Mouse (Mus musculus) B cell, adult 62 days (primary cell): ENCODE results near the gene Olfr904. TPM values are rescaled to one million over a fixed set of nuclear protein-coding genes. Genes with fewer than 3 reads are reported as not detected.

Experiments used
- total RNA-seq: library from RNA; stranded (reverse); gene quantifications from 4 replicates; pipeline ENCODE4 v1.2.4, GENCODE M21; 2023

Gene Olfr904
- not detected in 4 replicates for total RNA-seq

DNA sequence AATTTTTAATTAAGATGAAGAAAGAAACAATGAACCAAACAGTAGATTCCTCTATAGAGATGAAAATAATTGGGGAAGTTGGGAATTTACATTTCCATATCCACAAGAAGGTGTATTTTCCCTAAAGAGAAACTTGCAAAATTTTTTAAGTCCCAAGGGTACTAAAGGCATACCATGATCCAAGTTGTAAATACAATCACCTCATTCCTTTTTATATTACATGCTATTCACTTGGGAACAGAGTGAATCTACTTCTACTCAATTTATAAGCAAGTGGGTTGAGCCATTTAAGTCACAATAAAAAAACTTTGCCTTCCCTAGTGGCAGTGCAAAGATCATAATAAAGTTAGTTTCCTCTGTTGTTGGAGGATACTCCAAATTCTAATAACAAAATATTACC, at the start of gene Olfr904:
TSS of gene Olfr904 (plus strand) at position 301 of the 400 bp plus-strand sequence.

DNA sequence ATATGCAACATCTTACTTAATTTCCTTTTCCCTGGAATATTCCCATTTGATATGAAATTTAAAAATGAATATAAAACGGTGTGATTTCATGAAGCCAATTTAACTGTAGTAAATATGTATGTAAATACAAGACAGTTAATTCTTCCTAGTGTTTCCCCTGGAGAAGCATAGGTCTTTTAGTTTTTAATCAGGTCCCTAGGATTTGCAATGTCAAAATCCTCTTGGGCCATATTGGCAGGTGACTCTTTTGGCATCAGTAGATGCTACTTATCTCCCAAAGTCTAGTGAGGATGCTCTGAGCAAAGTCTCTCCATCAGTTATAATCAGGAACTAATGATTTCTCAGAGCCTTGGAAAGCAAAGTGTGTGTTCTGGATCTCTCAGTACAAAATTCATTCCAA, 33.8 kb upstream of the Olfr904 start, which contains the start of gene Olfr901:
TSS of gene Olfr901 (plus strand) at position 301 of the 400 bp plus-strand sequence.

DNA sequence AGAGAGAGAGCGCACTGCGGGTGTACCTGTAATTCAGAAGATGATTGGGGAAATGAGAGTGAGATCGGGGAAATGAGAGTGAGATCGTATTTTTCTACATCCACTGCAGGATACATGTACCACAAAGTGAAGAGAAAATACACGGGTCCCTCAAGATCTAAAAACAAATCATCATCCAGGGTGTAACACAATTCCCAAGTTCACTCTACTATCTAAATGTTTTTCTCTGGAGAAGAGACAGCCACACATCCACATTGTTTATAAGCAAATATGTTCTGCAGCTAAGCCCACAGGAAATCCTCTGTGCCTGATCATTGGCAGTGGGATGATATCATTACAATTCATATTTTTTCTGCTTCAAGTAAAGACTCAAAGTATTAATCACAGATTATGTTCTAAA, 15.6 kb upstream of the Olfr904 start, which contains the start of gene Olfr902:
TSS of gene Olfr902 (plus strand) at position 301 of the 400 bp plus-strand sequence.

DNA sequence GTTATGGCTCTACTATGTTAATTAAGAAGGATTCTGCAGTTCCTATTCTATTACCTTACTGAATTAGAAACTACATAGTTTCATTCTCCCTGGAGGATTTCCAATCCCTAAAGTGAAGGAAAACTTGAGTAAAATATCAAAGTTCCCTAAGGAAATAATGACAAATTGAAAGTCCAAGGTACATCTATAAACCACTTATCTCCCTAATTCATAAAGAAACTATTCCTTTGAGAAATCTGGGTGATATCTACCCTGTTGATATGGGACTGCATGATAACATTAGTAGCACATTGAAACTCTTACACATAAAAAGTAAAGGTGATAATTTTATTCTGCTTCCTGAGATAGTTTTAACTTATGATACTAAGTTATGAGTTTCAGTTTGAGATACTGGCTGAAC, 7.9 kb downstream of the Olfr904 start, which contains the start of gene Olfr905:
TSS of gene Olfr905 (plus strand) at position 301 of the 400 bp plus-strand sequence.

DNA sequence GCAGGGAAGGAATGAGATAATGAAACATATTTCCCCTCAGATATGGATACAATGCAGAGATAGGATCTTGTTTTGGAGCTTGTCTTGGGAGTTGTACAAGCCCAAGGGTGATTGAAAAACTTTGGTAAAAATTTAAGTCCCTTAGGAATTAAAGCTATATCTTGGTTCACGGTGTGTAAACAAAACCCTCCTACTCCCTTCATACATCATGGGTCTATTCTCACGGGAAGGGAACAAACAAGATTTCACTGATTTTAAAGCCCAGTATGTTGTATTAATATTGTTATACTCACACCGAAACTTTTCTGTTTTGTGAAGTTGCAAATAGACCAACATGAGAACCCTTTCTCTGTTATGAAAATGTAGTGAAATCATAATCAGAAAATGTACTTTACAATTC, 23.8 kb downstream of the Olfr904 start, which contains the start of gene Olfr906:
TSS of gene Olfr906 (plus strand) at position 301 of the 400 bp plus-strand sequence.

DNA sequence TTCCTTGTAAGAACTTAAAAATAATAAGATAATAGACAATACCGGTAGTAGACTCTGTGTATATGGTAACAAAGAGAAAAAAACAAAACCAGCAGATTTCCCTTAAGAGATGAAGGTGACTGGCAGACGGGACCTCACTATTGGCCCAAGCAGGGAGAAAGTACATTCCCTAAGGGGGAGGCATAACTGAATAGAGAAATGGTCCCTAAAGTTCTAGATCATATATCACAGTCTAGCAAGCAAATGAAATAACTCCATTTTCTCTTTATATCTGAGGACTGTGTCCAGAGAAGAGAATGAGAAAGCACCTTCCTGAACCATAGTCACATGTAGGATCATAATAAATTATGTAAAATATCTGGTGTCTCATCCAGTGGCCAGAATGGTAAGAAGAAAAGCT, 32.6 kb downstream of the Olfr904 start, which contains the start of gene Olfr907:
TSS of gene Olfr907 (plus strand) at position 301 of the 400 bp plus-strand sequence.

Other genes starting within 250 kb of the Olfr904 start
- not detected in 4 replicates for gene Olfr894, start 245.1 kb upstream of the Olfr904 start, total RNA-seq
- gene Olfr143, start 210.4 kb upstream of the Olfr904 start, total RNA-seq, result not detected in 4 replicates
- not detected in 4 replicates for gene Olfr895, start 195.3 kb upstream of the Olfr904 start, total RNA-seq
- gene Olfr896-ps1, start 172.0 kb upstream of the Olfr904 start, total RNA-seq, result not detected in 4 replicates
- gene Olfr25, start 134.1 kb upstream of the Olfr904 start, total RNA-seq, result not detected in 4 replicates
- not detected in 4 replicates for gene Olfr898, start 114.7 kb upstream of the Olfr904 start, total RNA-seq
- gene Olfr250, start 96.2 kb upstream of the Olfr904 start, total RNA-seq, result not detected in 4 replicates
- gene Olfr251, start 86.1 kb upstream of the Olfr904 start, total RNA-seq, result not detected in 4 replicates
- gene Olfr147, start 61.4 kb upstream of the Olfr904 start, total RNA-seq, result not detected in 4 replicates
- gene Olfr901, start 33.7 kb upstream of the Olfr904 start, total RNA-seq, result not detected in 4 replicates
- not detected in 4 replicates for gene Olfr902, start 15.5 kb upstream of the Olfr904 start, total RNA-seq
- 0.18 TPM in 1 of 4 replicates, not detected in the others for gene Olfr905, start 8.0 kb downstream of the Olfr904 start, total RNA-seq
- not detected in 4 replicates for gene Olfr906, start 23.9 kb downstream of the Olfr904 start, total RNA-seq
- not detected in 4 replicates for gene Olfr907, start 32.7 kb downstream of the Olfr904 start, total RNA-seq
- gene Olfr911-ps1, start 58.4 kb downstream of the Olfr904 start, total RNA-seq, result not detected in 4 replicates
- not detected in 4 replicates for gene Olfr910, start 74.7 kb downstream of the Olfr904 start, total RNA-seq
- gene Olfr912, start 117.0 kb downstream of the Olfr904 start, total RNA-seq, result not detected in 4 replicates
- not detected in 4 replicates for gene Olfr913, start 129.6 kb downstream of the Olfr904 start, total RNA-seq
- not detected in 4 replicates for gene Olfr914, start 142.0 kb downstream of the Olfr904 start, total RNA-seq
- gene Olfr916, start 196.7 kb downstream of the Olfr904 start, total RNA-seq, result not detected in 4 replicates
- not detected in 4 replicates for gene Olfr917, start 202.7 kb downstream of the Olfr904 start, total RNA-seq
- gene Olfr918, start 211.5 kb downstream of the Olfr904 start, total RNA-seq, result not detected in 4 replicates
- gene Olfr919, start 240.5 kb downstream of the Olfr904 start, total RNA-seq, result not detected in 4 replicates